Mouse (Mus musculus) gastrocnemius, postnatal 4 days (tissue): ENCODE results near the gene Tmprss7. TPM values are rescaled to one million over a fixed set of nuclear protein-coding genes. Genes with fewer than 3 reads are reported as not detected.

Source experiments
- DNase-seq, 2 experiments: peaks; one replicate each; pipeline ENCODE4 v3.0.0; 2021 to 2022; ENCODE audit warnings: low spot score in 2 of 2, mixed read lengths in 2 of 2
- long read RNA-seq, 2 experiments: library from polyadenylated mRNA; stranded (forward); transcript quantifications; one replicate each; pipeline ENCODE4 v2.0.0; 2021
- total RNA-seq, 2 experiments: library from RNA; stranded (reverse); gene quantifications; 2 replicates each; pipeline ENCODE4 v1.2.3; 2021

Tmprss7 gene
- not detected for total RNA-seq
- long read RNA-seq, experiment 1, result 0 reads
- long read RNA-seq, experiment 2, result 0 reads

GRCm38 (mm10) chr16:45693558-45693957, at the start of gene Tmprss7:
Gene Tmprss7 (minus strand): TSS chr16:45693658.
- no peak for DNase-seq

GRCm38 (mm10) chr16:45742615-45743476, 49.4 kb upstream of the Tmprss7 start, which contains the start of gene Abhd10:
Gene Abhd10 (minus strand): TSS chr16:45742955.
- DNase-seq, result peak; percentile 94 to 95

- DNase-seq, result no peak
Observed at GRCm38 (mm10) chr16:45737880-45738279, 44.4 kb upstream of the Tmprss7 start.

GRCm38 (mm10) chr16:45736724-45737123, 43.3 kb upstream of the Tmprss7 start:
- DNase-seq, result no peak

GRCm38 (mm10) chr16:45729163-45729562, 35.7 kb upstream of the Tmprss7 start:
- no peak for DNase-seq

- DNase-seq, result peak in 1 of 2 experiments; percentile 6
Observed at GRCm38 (mm10) chr16:45724742-45725102, 31.3 kb upstream of the Tmprss7 start.

- DNase-seq, result peak in 1 of 2 experiments; percentile 25
Observed at GRCm38 (mm10) chr16:45724061-45724741, 30.7 kb upstream of the Tmprss7 start, which contains the start of gene Tagln3. Gene Tagln3 (minus strand): TSS chr16:45724608.

- DNase-seq, result no peak
Observed at GRCm38 (mm10) chr16:45723172-45723901, 29.9 kb upstream of the Tmprss7 start.

- DNase-seq, result no peak
Observed at GRCm38 (mm10) chr16:45722460-45722951, 29.0 kb upstream of the Tmprss7 start.

- DNase-seq, result no peak
Observed at GRCm38 (mm10) chr16:45720022-45720630, 26.7 kb upstream of the Tmprss7 start.

- no peak for DNase-seq
Observed at GRCm38 (mm10) chr16:45718296-45718695, 24.8 kb upstream of the Tmprss7 start.

- no peak for DNase-seq
Observed at GRCm38 (mm10) chr16:45714489-45715150, 21.2 kb upstream of the Tmprss7 start.

- DNase-seq, result no peak
Observed at GRCm38 (mm10) chr16:45713878-45714277, 20.4 kb upstream of the Tmprss7 start.

- DNase-seq, result no peak
Observed at GRCm38 (mm10) chr16:45713261-45713660, 19.8 kb upstream of the Tmprss7 start.

- no peak for DNase-seq
Observed at GRCm38 (mm10) chr16:45711263-45711662, 17.8 kb upstream of the Tmprss7 start.

GRCm38 (mm10) chr16:45699301-45699700, 5.8 kb upstream of the Tmprss7 start:
- no peak for DNase-seq

- no peak for DNase-seq
Observed at GRCm38 (mm10) chr16:45697996-45698395, 4.5 kb upstream of the Tmprss7 start.

GRCm38 (mm10) chr16:45695445-45696160, 2.1 kb upstream of the Tmprss7 start:
- DNase-seq, result no peak

- no peak for DNase-seq
Observed at GRCm38 (mm10) chr16:45692851-45693250, 607 bp downstream of the Tmprss7 start.

- no peak for DNase-seq
Observed at GRCm38 (mm10) chr16:45690178-45690577, 3.3 kb downstream of the Tmprss7 start.
